Mouse (Mus musculus) megakaryocyte, embryonic 14.5 days (primary cell): ENCODE results near the gene Myadml2.

Experiments used
- FLI1 ChIP-seq: IDR thresholded peaks from 2 replicates; pipeline ENCODE4 v1.6.1; 2012; ENCODE audit warnings: low read length, inconsistent platforms, mixed read lengths
- GATA1 ChIP-seq: IDR thresholded peaks from 3 replicates; pipeline ENCODE4 v1.6.1; 2012; ENCODE audit warnings: mixed read lengths, low read length, inconsistent platforms, borderline replicate concordance

DNA sequence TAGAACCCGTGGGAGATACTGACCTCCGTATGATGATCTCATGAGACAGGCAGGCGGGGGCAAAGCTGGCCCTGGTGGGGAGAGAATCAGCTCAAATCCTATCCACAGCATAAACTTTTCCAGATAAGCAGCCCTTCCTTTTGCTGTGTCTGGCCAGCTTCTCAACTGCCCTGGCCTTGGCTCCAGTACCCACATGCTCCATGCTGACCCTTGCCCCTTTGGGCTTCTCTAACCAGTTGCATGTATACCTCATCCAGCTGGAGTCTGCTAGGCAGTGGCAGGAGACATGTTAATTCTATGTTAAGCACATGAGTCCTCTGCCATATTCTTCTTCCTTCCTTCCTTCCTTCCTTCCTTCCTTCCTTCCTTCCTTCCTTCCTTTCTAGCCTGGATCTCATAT lies 6.8 kb upstream of the Myadml2 start:
- TF ChIP-seq GATA1 (no peak), FLI1 (no peak)
